Mouse (Mus musculus) ovary, adult 18-20 months (tissue): ENCODE results near the gene Tatdn2.
"Not testable (repeated sequence)": the region's sequence is repeated elsewhere in the genome, so short reads cannot be mapped to it uniquely, and the experiment has no call there.

Source experiments
- DNase-seq: peaks from one replicate; pipeline ENCODE4 v3.0.0; 2022; ENCODE audit warnings: low spot score, mixed read lengths

Tatdn2 gene

DNA sequence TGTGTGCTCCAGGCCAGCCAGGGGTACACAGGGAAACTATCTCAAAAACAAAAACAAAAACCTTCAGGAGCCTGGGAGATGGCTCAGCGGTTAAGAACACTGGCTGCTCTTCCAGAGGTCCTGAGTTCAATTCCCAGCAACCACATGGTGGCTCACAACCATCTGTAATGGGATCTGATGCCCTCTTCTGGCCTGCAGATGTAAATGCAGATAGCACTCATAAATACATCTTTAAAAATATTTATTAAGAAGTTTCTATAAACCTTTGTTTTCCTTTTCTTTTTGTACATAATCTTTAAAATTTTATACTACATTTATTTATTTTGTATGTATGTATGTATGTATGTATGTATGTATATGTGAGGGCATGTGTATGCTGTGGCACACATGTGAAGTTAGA lies 24.8 kb upstream of the Tatdn2 start:
- not testable (repeated sequence) for DNase-seq

- no peak for DNase-seq
These were observed 23.9 kb upstream of the Tatdn2 start for GRCm38 (mm10) chr6:113672989-113673388.

DNA sequence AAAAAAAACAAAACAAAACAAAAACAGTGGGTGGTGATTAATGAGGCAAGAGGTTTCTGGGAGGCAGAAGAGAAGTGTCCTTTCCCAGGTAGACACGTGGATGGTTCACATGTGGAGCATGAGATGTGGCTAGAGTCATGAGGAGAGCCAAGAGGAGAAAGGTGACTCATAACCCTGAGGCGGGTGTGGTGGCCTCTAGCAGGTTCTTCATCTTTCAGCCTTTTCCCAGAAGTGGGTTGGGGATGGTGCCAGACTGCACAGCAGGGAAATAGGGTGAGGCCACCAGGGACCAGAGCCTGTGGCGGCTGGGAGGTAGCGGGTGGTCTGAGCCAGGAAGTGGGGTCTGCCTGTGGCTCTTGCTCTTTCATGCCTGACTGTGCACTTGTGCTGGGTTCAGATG lies 21.6 kb upstream of the Tatdn2 start:
- no peak for DNase-seq

DNA sequence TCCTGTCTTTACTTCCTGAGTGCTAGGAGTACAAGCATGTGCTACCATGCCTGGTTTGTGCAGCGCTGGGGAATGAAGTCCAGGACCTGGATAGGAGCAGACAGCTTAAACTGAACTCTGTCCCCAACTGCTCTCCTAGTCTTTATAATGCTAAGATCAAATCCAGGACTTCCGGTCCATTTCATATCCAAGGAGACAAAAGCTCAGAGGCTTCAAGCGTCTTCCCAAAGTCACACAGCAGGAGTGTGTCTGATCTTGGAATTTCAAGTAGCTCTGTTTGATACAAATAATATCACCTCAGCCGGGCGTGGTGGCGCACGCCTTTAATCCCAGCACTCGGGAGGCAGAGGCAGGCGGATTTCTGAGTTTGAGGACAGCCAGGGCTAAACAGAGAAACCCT lies 20.9 kb upstream of the Tatdn2 start:
- DNase-seq, result no peak

- DNase-seq, result no peak
These were observed 19.6 kb upstream of the Tatdn2 start for GRCm38 (mm10) chr6:113677070-113677734.

DNA sequence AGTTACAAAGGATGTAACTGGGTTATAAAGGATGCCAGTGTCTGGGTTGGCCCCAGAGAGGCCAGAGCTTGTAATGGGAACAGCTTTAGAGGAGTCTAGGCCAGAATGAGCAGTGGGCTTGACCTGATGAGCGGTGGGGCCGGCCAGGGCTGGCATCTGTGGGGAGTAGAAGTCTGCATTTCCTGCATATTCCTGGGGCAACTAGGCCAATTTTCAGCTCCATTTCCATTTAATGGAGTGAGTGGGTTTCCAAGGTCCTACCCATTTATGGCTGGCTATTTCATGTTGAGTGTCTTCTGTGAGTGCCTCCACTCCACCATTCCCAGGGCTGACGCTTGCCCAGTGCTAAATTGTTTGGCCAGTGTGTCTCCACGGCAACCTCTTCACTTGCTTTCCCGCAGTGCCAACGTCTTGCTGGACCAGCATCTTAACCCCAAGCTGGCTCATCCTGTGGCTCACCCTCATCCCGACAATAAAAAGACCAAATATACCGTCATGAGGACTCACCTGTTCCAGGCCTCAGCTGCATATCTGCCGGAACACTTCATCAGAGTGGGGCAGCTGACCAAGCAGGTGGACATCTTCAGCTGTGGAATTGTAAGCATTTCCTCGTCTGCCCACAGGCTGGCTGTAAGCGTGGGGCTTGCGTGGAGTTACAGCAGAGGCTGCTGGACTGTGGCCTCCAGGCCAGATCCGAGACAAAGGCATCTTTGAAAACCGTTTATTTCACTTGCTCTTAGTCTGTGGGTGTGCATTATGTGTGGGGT lies 18.4 kb upstream of the Tatdn2 start:
- no peak for DNase-seq

DNA sequence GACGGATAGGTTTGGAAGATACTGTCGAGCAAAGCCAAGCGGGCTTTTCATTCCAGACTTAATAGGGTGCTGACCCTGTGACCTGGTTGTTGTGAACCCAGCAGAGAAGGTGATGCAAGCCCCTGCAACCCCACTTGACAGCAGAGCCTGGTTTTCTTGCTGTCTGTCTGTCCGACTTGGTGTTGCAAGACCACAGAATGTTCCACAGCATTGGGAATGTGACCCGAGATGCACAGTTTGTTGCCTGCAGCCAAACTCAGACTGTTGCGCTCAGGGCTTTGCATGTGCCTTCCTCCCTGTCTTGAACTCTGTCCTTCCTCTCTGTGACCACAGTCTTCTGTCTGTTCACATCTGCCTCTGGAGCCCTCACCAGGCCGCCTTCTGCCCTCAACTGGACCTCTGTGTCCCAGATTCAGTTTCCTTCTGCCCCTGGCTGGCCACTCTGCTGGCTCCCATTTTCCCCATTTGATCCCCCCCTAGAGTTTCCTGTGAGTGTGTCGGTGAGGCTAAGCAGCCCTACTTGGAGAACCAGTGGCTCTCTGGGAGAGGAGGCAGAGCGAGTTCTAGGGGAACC lies 16.8 kb upstream of the Tatdn2 start:
- DNase-seq, result no peak

DNA sequence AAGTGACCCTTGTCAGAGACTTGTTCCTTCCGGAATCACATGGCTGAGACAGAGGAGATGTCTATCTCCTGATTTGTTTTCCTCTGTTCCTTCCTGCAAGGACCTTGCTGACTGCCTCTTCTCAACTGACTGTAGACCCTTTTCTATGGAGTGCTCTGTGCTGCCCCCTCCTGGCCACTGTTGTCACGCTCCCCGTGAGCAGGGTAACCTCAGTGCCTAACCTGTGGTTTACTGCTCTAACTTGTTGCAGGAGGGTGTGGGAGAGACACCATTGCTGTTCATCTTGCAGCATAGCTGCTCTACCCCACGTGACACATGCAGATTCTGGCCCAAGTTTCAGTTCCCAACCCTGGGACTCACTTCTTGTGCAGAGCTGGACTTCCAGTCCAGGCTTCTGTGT lies 15.6 kb upstream of the Tatdn2 start:
- DNase-seq, result peak; percentile 45

GRCm38 (mm10) chr6:113683081-113683825 lies 13.6 kb upstream of the Tatdn2 start:
- DNase-seq, result no peak

- no peak for DNase-seq
These were observed 10.2 kb upstream of the Tatdn2 start for GRCm38 (mm10) chr6:113686551-113687125.

GRCm38 (mm10) chr6:113690008-113690399 lies 6.8 kb upstream of the Tatdn2 start:
- peak; percentile 23 for DNase-seq

- DNase-seq, result peak; percentile 66
These were observed 6.3 kb upstream of the Tatdn2 start for GRCm38 (mm10) chr6:113690400-113691083.

- no peak for DNase-seq
These were observed 5.8 kb upstream of the Tatdn2 start for GRCm38 (mm10) chr6:113691084-113691462.

DNA sequence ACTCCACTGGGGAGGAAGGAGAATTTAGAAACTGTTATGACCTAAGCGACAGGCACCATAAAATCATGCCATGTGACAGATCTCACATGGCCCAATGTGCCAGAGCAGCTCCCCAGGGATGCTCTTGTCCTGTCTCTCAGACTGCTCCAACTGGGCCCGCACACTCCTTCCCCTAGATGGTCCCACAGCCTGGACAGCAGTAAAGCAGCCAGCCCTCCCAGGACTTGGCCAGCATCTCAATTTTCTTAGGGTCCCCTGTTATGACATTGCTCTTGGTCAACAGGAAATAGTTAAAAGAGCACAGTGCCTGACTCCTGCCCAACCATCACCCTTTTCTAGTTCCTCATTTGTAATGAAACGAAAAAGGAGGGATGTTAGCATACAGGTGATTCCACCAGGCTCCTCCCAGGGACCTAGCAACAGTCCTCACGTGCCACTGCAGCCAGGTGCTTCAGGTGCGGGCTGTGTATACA lies 4.2 kb upstream of the Tatdn2 start:
- DNase-seq, result no peak

- DNase-seq, result no peak
These were observed 3.5 kb upstream of the Tatdn2 start for GRCm38 (mm10) chr6:113693377-113693776.

GRCm38 (mm10) chr6:113695203-113695602 lies 1.6 kb upstream of the Tatdn2 start:
- no peak for DNase-seq

DNA sequence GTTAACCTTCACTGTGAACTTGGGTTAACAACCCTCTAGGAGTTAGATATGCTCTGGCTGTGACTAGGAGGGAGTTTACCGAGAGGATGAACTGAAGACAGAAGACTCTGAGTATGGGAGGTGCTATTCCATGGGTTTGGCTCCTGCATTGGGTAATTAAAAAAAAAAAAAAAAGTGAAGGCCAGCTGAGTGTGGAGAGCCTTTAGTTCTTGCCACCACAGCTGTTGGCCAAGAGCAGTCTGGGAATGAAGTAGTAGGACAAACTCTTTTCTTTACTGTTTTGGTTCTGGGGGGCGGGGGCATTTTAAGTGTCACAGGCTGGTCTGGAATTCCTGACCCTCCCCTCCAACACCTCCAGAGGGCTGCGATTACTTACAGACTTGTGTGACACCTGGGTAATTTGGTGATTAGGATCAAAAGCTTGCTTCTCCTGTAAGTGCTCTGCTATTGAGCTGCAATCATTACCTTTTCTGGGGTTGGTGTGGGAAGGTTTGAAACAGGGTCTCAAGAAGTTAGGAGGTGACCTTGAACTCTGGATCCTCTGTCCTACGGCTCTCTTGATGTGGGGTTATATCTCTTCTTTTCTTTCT lies 989 bp upstream of the Tatdn2 start:
- DNase-seq, result no peak

- DNase-seq, result no peak
These were observed 664 bp downstream of the Tatdn2 start for GRCm38 (mm10) chr6:113697222-113698205.

DNA sequence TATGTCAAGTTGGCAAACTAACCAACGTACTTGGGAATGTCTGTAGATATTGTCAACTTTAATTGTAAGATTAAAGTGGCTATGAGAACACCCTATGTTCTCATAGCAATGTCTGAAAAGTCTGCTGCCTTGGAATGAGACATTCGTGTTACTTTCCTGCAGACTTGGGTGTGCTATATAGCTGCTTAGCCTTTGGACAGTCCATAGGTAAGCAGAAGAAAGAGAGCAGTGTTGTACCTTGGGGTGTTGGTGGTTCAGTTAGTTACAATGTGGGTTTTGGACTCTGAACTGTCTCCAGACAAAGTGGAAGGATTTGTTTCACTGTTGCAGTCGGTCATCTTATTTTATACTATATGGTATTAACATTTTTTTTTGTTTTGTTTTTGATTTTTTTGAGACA lies 15.9 kb downstream of the Tatdn2 start:
- no peak for DNase-seq

- not testable (repeated sequence) for DNase-seq
These were observed 16.5 kb downstream of the Tatdn2 start for GRCm38 (mm10) chr6:113713389-113713788.
